Mouse (Mus musculus) stomach, postnatal 0 days (tissue): ENCODE measurements around the gene Rabep1.

ENCODE experiments used
- CTCF ChIP-seq: IDR thresholded peaks from 2 replicates; pipeline ENCODE4 v1.5.1; 2016; ENCODE audit warnings: antibody characterized with exemption, low read depth, mild to moderate bottlenecking, moderate library complexity
- EP300 ChIP-seq: optimal IDR thresholded peaks from 2 replicates; pipeline ENCODE3; 2016; ENCODE audit warnings: antibody characterized with exemption

- no peak for TF ChIP-seq CTCF
- no peak for TF ChIP-seq EP300
These were observed 67.3 kb downstream of the Rabep1 start for GRCm38 (mm10) chr11:70911920-70912319.
